Mouse (Mus musculus) olfactory bulb, adult 2 months (tissue): Measurements from ENCODE around the gene Tfam.

ENCODE experiments used
- CTCF ChIP-seq: fragments of 200-500 bp; IDR thresholded peaks from 2 replicates; pipeline ENCODE4 v1.5.1; 2012; ENCODE audit warnings: low read depth, mild to moderate bottlenecking, low read length, moderate library complexity; ENCODE audit not compliant: insufficient read depth
- POLR2A ChIP-seq: fragments of 200-500 bp; IDR thresholded peaks from 2 replicates; pipeline ENCODE4 v1.6.1; 2012; ENCODE audit warnings: mild to moderate bottlenecking, low read depth, low read length, moderate library complexity; ENCODE audit not compliant: insufficient read depth

DNA sequence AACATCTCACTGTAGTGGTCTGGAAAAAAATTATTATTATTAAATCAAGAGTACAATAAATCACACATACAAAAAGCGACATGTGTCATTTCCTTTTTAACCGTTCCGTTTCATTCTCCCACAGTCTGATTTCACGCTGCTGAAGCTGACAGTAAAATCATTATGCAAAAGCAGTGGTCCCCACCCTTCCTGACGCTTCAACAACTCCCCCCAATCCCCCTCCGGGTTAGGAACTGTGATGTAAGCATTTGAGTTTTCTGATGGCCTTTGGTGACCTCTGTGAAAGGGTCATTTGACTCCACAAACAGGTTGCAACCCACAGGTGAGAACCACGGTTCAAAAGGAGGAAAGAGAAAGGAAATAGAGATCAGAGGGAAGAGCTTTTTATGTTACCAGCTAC is 8.9 kb upstream of the Tfam start:
- TF ChIP-seq POLR2A (no peak), CTCF (no peak)
